Mouse (Mus musculus): ENCODE measurements around the gene Ebpl. TPM values are rescaled to one million over a fixed set of nuclear protein-coding genes. Genes with fewer than 3 reads are reported as not detected.

Ebpl gene
- total RNA-seq, 1 experiment from 2014 or later: 4.3 TPM

DNA sequence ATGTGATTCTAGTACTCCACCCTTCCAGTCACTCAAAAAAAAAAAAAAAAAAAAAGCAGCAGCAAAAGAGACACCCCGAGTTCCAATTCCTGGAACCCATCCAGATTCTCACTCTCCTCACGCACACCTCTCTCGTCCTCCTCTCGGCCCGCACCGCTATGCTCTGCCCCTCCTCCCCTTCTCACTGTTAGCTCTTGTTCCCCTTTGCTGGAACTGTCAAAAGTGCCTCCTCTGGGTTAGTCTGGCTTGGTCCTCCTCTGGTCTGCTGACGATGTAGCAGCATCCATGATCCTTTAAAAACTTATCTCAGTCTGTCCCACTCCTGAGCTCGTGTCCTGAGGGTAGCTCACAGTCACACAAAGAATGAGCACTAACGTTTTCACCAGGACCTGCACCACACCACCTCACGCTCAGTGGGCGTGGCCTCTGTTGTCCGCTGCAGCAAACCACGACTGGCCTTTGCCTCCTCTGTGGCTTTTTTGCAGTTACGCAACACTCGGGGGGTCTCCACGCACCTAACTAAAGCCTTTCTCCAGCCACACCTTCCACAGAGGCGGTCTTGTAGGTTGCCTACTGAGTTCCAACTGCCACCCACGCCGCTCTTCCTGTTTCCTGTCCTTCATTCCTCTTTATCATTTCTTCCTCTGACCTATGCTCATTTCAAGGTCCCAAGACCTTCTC is 71.5 kb downstream of the Ebpl start:
- ATAC-seq (replicated peaks; ENCODE audit: insufficient number of reproducible peaks, low FRiP score, low TSS enrichment, poor library complexity, severe bottlenecking): peak; percentile 50

Other genes starting within 250 kb of the Ebpl start
- gene Sacs, start 222.0 kb downstream of the Ebpl start, total RNA-seq (2017): 9.8 to 15.8 TPM (median 10.3 TPM) in 3 replicates
- gene Sgcg, start 101.9 kb downstream of the Ebpl start, total RNA-seq (2017): not detected in 3 replicates
- 3.1 to 7.7 TPM (median 4.9 TPM) in 3 replicates for gene Arl11, start 50.7 kb downstream of the Ebpl start, total RNA-seq (2017)
- gene Kpna3, start 79.4 kb upstream of the Ebpl start, total RNA-seq (2017): 19.9 to 36.0 TPM (median 25.4 TPM) in 3 replicates
- gene Spryd7, start 196.4 kb upstream of the Ebpl start, total RNA-seq (2017): 2.5 to 10.7 TPM (median 7.2 TPM) in 3 replicates
- 1.9 to 11.8 TPM (median 8.2 TPM) in 3 replicates for gene Trim13, start 237.8 kb upstream of the Ebpl start, total RNA-seq (2017)
- gene Kcnrg, start 247.0 kb upstream of the Ebpl start, total RNA-seq (2017): 0.19 TPM in 1 of 3 replicates, not detected in the others